Mouse (Mus musculus) retina, postnatal 7 days (tissue): ENCODE measurements around the gene Cacna1b.
A peak's percentile ranks its signal among the peaks of the same experiment; 100 is the strongest.

Experiments used
- DNase-seq: peaks from one replicate; pipeline ENCODE4 v3.0.0-alpha.2; 2012; ENCODE audit warnings: low read depth, low spot score

Cacna1b gene

GRCm38 (mm10) chr2:24719645-24720379, 43.1 kb downstream of the Cacna1b start:
- no peak for DNase-seq

- no peak for DNase-seq
Measured at GRCm38 (mm10) chr2:24718906-24719305, 44.0 kb downstream of the Cacna1b start.

DNA sequence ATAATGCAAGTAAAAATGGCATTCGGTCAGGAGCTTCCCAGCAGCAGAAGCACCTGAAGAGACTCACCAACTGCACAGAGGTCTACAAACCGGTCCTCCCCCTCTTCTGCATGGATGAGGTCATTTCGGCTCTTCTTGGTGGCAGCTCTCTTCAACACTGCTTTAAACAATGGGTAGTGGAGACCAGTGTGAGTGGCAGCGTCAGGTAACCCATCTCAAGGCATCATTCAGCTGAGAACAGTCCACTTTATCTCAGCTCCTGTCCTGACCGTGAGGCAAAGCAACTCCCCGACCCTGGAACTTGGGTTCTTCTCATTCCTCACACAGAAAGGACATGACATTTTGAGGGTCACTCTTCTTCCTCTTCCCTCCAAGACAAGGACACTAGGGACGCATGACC, 45.0 kb downstream of the Cacna1b start:
- no peak for DNase-seq

DNA sequence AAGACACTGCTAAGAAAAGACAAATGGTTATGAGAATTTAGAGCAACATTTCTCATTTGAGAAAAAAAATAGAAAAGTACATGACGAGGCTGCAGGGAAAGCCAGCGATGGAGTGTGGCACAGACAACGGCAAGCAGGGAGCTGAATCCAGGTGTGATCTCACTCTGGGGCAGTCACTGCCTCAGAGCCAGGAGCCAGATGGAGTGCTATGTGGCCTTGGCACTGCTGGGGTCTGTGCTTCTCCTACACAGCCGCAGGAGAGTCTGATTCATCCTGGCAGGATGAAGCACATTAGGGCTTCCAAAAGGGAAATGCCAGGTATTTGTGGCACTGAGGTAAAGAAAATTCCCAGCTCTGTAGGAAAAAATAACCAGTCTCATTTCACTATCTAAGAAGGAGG, 45.5 kb downstream of the Cacna1b start:
- no peak for DNase-seq

- DNase-seq = no peak
Measured at GRCm38 (mm10) chr2:24705929-24706328, 57.0 kb downstream of the Cacna1b start.

GRCm38 (mm10) chr2:24702208-24702957, 60.6 kb downstream of the Cacna1b start:
- DNase-seq = no peak

- DNase-seq = no peak
Measured at GRCm38 (mm10) chr2:24697281-24697980, 65.5 kb downstream of the Cacna1b start.

- DNase-seq = no peak
Measured at GRCm38 (mm10) chr2:24692371-24692770, 70.6 kb downstream of the Cacna1b start.

DNA sequence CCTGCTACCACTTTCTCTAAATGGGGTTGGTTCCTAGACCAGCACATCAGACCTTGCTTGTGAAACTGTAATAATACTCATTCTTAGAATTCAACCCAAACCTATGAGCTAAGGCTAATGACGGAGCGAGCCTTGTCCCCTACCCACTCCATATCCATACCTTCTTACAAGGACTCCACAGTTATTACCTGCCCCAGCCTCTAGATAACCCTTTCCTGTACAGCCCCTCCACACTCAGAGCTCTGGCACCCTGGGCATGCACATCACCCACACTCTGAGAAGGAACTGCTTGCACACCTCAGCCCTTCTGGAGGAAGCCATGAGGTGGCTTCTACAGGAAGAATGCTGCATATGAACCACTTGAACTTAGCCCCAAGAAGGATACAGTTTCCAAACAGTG, 72.6 kb downstream of the Cacna1b start:
- no peak for DNase-seq

GRCm38 (mm10) chr2:24685347-24685746, 77.6 kb downstream of the Cacna1b start:
- DNase-seq = no peak

DNA sequence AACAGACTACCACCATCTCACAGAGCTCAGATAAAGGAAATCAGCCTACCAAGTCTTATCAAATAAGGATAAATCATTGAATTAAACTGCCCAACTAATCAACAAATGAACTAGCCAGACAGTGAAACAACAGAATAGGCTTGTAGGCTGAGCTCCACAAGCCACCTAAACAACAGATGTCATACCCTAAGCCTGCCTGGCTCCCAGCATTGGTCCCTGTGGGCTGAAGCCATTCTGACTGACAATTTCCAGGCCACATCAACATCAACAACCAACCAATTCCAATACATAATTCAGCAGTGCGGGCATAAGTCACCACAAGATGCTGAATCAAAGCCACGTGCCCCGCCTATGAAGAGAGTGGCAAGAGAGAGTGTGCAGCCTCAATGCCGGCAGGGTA, 78.2 kb downstream of the Cacna1b start:
- no peak for DNase-seq

DNA sequence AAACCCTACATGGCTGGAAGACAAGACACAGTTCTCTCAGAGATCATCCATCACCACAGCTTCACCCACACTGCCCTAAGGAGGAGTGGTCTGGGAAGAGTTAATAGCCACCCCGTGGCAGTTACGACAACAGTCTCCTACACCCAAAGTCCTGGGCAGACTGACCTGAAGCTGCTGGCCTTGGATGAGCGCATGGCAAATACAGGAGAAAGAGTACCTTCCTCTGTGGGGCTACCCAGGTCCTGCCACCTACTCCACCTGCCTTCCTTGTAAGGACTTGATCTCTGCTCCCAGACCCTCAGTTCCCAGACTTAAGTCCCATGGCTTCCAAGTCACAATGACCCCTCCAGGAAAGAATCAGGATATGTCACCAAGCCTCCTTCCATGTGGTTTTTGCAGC, 79.7 kb downstream of the Cacna1b start:
- no peak for DNase-seq

GRCm38 (mm10) chr2:24680731-24681130, 82.2 kb downstream of the Cacna1b start:
- DNase-seq = no peak

DNA sequence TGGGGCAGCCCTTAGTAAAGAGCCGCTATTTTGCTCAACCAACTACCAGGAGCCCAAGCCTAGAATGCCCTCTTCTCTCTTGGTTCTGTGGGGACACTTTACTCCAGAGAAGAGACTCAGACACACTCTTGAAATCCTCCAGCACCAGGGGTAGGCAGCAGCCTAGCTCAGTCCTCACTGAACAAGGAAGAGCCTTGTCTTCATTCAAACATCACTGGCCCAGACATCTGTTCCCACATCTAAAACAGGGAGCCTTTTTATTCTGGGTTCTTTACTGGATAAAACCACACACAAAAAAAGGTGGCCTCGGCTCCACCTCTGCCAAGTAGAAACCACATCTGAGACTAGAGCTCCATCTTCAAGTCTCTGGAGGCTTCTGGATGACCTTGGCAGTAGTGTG, 82.8 kb downstream of the Cacna1b start:
- DNase-seq = no peak

GRCm38 (mm10) chr2:24679012-24679651, 83.8 kb downstream of the Cacna1b start:
- peak; percentile 35 for DNase-seq

- no peak for DNase-seq
Measured at GRCm38 (mm10) chr2:24678538-24678937, 84.4 kb downstream of the Cacna1b start.

GRCm38 (mm10) chr2:24678110-24678509, 84.8 kb downstream of the Cacna1b start:
- DNase-seq = no peak

DNA sequence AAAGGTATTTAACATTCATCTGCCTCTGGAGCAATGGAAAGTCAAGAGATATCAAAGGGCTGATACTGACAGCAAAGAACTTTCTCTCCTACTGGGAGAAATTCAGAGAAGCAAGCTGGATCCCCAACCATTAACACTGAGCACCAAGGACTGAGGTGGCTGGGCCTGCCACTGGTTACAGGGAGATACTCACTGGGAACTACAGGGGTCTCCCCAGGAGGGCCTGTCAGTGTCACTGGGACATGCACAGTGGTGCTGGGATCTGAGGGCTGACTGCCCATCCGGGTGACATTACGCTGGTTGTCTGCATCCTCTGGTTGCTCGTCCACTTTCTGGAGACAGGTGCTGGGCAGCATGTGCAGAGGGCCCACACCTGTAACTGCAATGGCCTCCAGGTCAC, 85.3 kb downstream of the Cacna1b start:
- no peak for DNase-seq

DNA sequence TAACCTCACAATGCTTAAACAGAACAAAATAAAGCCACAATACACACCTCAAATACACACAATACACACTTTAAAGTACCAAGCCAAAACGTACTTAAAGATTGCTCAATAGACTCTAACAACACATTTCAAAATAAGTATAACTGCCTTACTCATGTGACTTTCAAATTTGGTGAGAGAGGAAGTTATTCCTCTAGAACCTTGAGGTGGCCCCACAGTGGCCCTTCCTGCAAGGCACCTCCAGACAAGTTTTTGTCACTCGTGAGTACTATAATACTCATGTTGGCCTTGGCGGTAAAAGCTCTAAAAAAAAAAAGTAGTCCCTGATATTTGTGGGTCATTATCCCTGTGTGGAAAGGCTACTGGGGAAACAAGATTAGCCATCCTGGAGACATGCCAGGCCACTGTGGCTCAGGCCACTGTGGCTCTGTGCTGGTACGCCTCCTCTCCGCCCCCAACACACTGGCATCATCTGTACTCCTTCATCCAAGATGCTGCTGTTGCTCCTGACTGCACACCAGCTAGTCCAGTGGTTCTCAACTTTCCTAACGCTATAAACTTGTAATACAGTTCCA, 88.4 kb downstream of the Cacna1b start:
- no peak for DNase-seq

GRCm38 (mm10) chr2:24668598-24668997, 94.4 kb downstream of the Cacna1b start:
- no peak for DNase-seq

DNA sequence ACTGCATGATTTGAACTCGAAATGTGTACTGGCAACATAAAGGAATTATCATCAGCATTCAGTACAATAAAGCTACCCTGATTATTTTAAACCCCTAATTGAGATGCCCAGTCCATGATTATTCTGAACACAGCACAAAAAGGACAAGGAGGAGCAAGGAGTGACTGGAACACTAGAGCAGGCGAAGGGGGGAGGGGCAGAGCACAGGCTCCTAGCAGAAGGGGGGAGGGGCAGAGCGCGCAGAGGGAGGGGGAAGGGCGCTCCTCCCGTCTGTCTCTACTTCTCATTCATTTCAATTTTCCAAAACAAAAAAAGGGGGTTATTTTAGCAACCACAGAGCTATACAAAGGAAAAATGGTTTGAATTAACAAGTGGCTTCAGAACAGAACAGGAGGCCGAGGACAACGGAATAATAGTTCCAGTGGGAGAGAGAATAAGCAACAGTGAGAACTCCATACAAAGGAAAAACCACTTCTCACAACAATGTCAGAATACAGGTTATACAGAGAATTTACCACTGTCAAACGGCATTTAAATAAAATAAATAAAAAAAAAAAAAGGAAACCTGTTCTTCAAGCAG, 98.2 kb downstream of the Cacna1b start:
- no peak for DNase-seq
